Mouse (Mus musculus) liver, adult 2 months (tissue): ENCODE measurements around the gene Bcas3.

ENCODE experiments used
- CTCF ChIP-seq: fragments of 200-500 bp; IDR thresholded peaks from 2 replicates; pipeline ENCODE4 v1.5.1; 2011; ENCODE audit warnings: low read depth, low read length, control low read depth
- POLR2A ChIP-seq: fragments of 200-500 bp; IDR thresholded peaks from 2 replicates; pipeline ENCODE4 v1.6.1; 2011; ENCODE audit warnings: low read length, control low read depth; ENCODE audit not compliant: insufficient read depth; ENCODE audit errors: extremely low read depth

DNA sequence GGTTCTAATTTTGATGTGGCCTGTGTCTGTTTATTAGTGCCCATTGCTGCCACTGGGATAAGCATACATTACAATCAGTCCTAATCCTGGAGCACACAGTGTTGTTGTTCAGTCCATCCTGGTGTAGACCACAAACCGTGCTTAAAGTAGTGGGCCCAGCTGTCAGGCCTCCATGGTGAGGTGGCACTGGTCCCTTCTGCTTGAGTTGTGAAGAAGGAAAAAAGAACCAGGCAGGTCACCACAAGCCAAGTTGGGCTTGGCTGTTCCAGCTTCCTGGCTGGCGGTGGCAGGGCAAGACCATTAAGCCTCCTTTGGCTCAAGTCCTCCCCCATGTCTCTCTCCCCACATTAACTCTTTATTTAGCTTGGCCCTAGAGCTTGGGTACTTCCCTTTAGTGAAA is 376.8 kb downstream of the Bcas3 start:
- TF ChIP-seq POLR2A (no peak), CTCF (no peak)
